Mouse (Mus musculus) C2C12 (cell line): ENCODE results near the gene Ago1.

ENCODE experiments used
- CEBPB ChIP-seq: IDR thresholded peaks from one replicate; pipeline ENCODE4 v1.6.1; 2011; ENCODE audit warnings: low read depth, mild to moderate bottlenecking, control low read depth, moderate library complexity
- CTCF ChIP-seq: IDR thresholded peaks from one replicate; pipeline ENCODE4 v1.5.1; 2011; ENCODE audit not compliant: control insufficient read depth, insufficient read depth, insufficient read length
- FOSL1 ChIP-seq: IDR thresholded peaks from one replicate; pipeline ENCODE4 v1.8.0; 2011; ENCODE audit warnings: mild to moderate bottlenecking, low read length; ENCODE audit not compliant: poor library complexity, insufficient read depth, severe bottlenecking
- MYOD1 ChIP-seq: IDR thresholded peaks from one replicate; pipeline ENCODE4 v1.6.1; 2011; ENCODE audit warnings: low read depth; ENCODE audit not compliant: control insufficient read depth, insufficient read length
- USF1 ChIP-seq: IDR thresholded peaks from one replicate; pipeline ENCODE4 v1.6.1; 2011; ENCODE audit warnings: low read depth, mild to moderate bottlenecking, control low read depth, moderate library complexity

- no peak for TF ChIP-seq USF1
- no peak for TF ChIP-seq CTCF
- no peak for TF ChIP-seq FOSL1
- TF ChIP-seq CEBPB = no peak
- TF ChIP-seq MYOD1 = no peak
Measured at GRCm38 (mm10) chr4:126512308-126513066, 44.1 kb upstream of the Ago1 start.
